Mouse (Mus musculus) liver, embryonic 15.5 days (tissue): ENCODE results near the gene Vps45. TPM values are rescaled to one million over a fixed set of nuclear protein-coding genes. Genes with fewer than 3 reads are reported as not detected.
"Not testable (repeated sequence)": the region's sequence is repeated elsewhere in the genome, so short reads cannot be mapped to it uniquely, and the experiment has no call there.

Source experiments
- ATAC-seq: fragments of 200-750 bp; cut with Nextera tagmentation; 2 replicates; pipeline ENCODE4 v1.8.0; 2017; ENCODE audit warnings: moderate number of reproducible peaks, mild to moderate bottlenecking, moderate library complexity; ENCODE audit not compliant: insufficient read depth
- H3K27ac ChIP-seq: fragments of 300-500 bp; sonication (generic); replicated peaks from 2 replicates; pipeline ENCODE4 v1.5.1; 2015; ENCODE audit warnings: mild to moderate bottlenecking, inconsistent platforms
- H3K27me3 ChIP-seq: fragments of 300-500 bp; sonication (generic); 2 replicates; pipeline ENCODE4 v1.6.1; 2015; ENCODE audit warnings: mild to moderate bottlenecking, inconsistent platforms
- H3K36me3 ChIP-seq: fragments of 300-500 bp; sonication (generic); replicated peaks from 2 replicates; pipeline ENCODE4 v1.6.1; 2015; ENCODE audit warnings: moderate library complexity, mild to moderate bottlenecking, inconsistent platforms
- H3K4me1 ChIP-seq: fragments of 300-500 bp; sonication (generic); replicated peaks from 2 replicates; pipeline ENCODE4 v1.6.1; 2015; ENCODE audit warnings: inconsistent platforms
- H3K4me2 ChIP-seq: fragments of 300-500 bp; sonication (generic); 2 replicates; pipeline ENCODE4 v1.6.1; 2015; ENCODE audit warnings: moderate library complexity, mild to moderate bottlenecking, inconsistent platforms
- H3K4me3 ChIP-seq: fragments of 300-500 bp; sonication (generic); replicated peaks from 2 replicates; pipeline ENCODE4 v1.5.1; 2015; ENCODE audit warnings: mild to moderate bottlenecking, inconsistent platforms
- H3K9ac ChIP-seq: fragments of 300-500 bp; sonication (generic); 2 replicates; pipeline ENCODE4 v1.6.1; 2015; ENCODE audit warnings: moderate library complexity, mild to moderate bottlenecking, inconsistent platforms
- H3K9me3 ChIP-seq: fragments of 300-500 bp; sonication (generic); replicated peaks from 2 replicates; pipeline ENCODE4 v1.6.1; 2016; ENCODE audit warnings: inconsistent platforms
- WGBS: fragments of 180-500 bp; shearing (Covaris S2); methylation state at CpG from one replicate; pipeline ENCODE4 v1.1.7; 2015; ENCODE audit warnings: mixed read lengths; ENCODE audit not compliant: insufficient replicate concordance; 5-methylcytosine and 5-hydroxymethylcytosine counted together
- polyA plus RNA-seq: library from polyadenylated mRNA; unstranded; fragments of >200 nt; fragmentation: Nextera tagmentation; extraction: Ambion mirVana; gene quantifications from 2 replicates; pipeline ENCODE4 v1.2.1, GENCODE M21; 2015

Gene Vps45
- polyA plus RNA-seq, 1 experiment from 2014 or later, result 14.1 TPM

GRCm38 (mm10) chr3:95953522-95953921 lies 104.7 kb downstream of the Vps45 start:
- ATAC-seq, result no peak
- H3K27ac ChIP-seq, result no peak overlapping the region
- no peak overlapping the region for H3K4me3 ChIP-seq
- 0 out of 2 replicates have a peak, but pooled peaks cover 3% of the 10 kb centered on the region for H3K36me3 ChIP-seq
- no peak overlapping the region for H3K4me2 ChIP-seq
- no peaks in the 10 kb centered on the region for H3K27me3 ChIP-seq
- H3K9me3 ChIP-seq, result no peaks in the 10 kb centered on the region
- H3K4me1 ChIP-seq, result peaks cover 56% of the 10 kb centered on the region
- no peak overlapping the region for H3K9ac ChIP-seq
- WGBS, result 60% methylated on average over 3 of the region's 3 CpGs

- Histone ChIP-seq H3K27me3 (no peaks in the 10 kb centered on the region), H3K4me1 (peaks cover 57% of the 10 kb centered on the region), H3K4me2 (no peak overlapping the region), H3K27ac (no peak overlapping the region), H3K4me3 (no peak overlapping the region), H3K9me3 (no peaks in the 10 kb centered on the region), H3K36me3 (0 out of 2 replicates have a peak, but pooled peaks cover 7% of the 10 kb centered on the region), H3K9ac (no peak overlapping the region)
- no peak for ATAC-seq
Observed at GRCm38 (mm10) chr3:95953023-95953422, 105.2 kb downstream of the Vps45 start.

GRCm38 (mm10) chr3:95951566-95951965 lies 106.7 kb downstream of the Vps45 start:
- H3K27me3 ChIP-seq, H3K9me3 ChIP-seq, ATAC-seq: not testable (repeated sequence)
- Histone ChIP-seq H3K4me3 (peak overlapping the region; percentile 77), H3K4me1 (peaks cover 47% of the 10 kb centered on the region), H3K36me3 (peaks cover 20% of the 10 kb centered on the region), H3K4me2 (peak overlapping the region; percentile 87), H3K27ac (peak overlapping the region; percentile 92), H3K9ac (peak overlapping the region; percentile 67)
- 56% methylated on average over 12 of the region's 12 CpGs for WGBS

- H3K4me2 ChIP-seq, result peak overlapping the region; percentile 87
- H3K27ac ChIP-seq, result peak overlapping the region; percentile 92
- H3K9me3 ChIP-seq, result no peaks in the 10 kb centered on the region
- peaks cover 26% of the 10 kb centered on the region for H3K36me3 ChIP-seq
- WGBS, result 1% methylated on average over 49 of the region's 49 CpGs
- peak overlapping the region; percentile 77 for H3K4me3 ChIP-seq
- no peaks in the 10 kb centered on the region for H3K27me3 ChIP-seq
- peaks cover 41% of the 10 kb centered on the region for H3K4me1 ChIP-seq
- peak; percentile 92 for ATAC-seq
- peak overlapping the region; percentile 67 for H3K9ac ChIP-seq
Observed at GRCm38 (mm10) chr3:95950763-95951551, 107.3 kb downstream of the Vps45 start.

Other genes with a start within 250 kb of the Vps45 start
- 6.5 and 6.8 TPM in 2 replicates for gene Rprd2, start 239.6 kb downstream of the Vps45 start, polyA plus RNA-seq
- gene Prpf3, start 202.6 kb downstream of the Vps45 start, polyA plus RNA-seq, result 22.7 and 23.9 TPM in 2 replicates
- gene Mrps21, start 186.9 kb downstream of the Vps45 start, polyA plus RNA-seq, result 141 and 166 TPM in 2 replicates
- gene Ciart, start 176.2 kb downstream of the Vps45 start, polyA plus RNA-seq, result 1.2 and 1.4 TPM in 2 replicates
- 6.6 and 7.0 TPM in 2 replicates for gene BC028528, start 166.5 kb downstream of the Vps45 start, polyA plus RNA-seq
- gene Aph1a, start 164.5 kb downstream of the Vps45 start, polyA plus RNA-seq, result 11.8 and 13.3 TPM in 2 replicates
- gene Car14, start 153.8 kb downstream of the Vps45 start, polyA plus RNA-seq, result 11.8 and 15.6 TPM in 2 replicates
- 117 and 129 TPM in 2 replicates for gene Anp32e, start 129.2 kb downstream of the Vps45 start, polyA plus RNA-seq
- gene Plekho1, start 62.5 kb downstream of the Vps45 start, polyA plus RNA-seq, result 5.9 and 6.6 TPM in 2 replicates
- 10.3 and 12.0 TPM in 2 replicates for gene Otud7b, start 46.1 kb upstream of the Vps45 start, polyA plus RNA-seq
- 2.3 and 3.7 TPM in 2 replicates for gene Mtmr11, start 103.5 kb upstream of the Vps45 start, polyA plus RNA-seq
- gene Sf3b4, start 113.9 kb upstream of the Vps45 start, polyA plus RNA-seq, result 73.7 and 76.6 TPM in 2 replicates
- 0.23 and 0.26 TPM in 2 replicates for gene Sv2a, start 122.7 kb upstream of the Vps45 start, polyA plus RNA-seq
- gene Bola1, start 161.2 kb upstream of the Vps45 start, polyA plus RNA-seq, result 32.1 and 34.6 TPM in 2 replicates
- gene Hist2h2ab, start 161.4 kb upstream of the Vps45 start, polyA plus RNA-seq, result 0.40 and 0.58 TPM in 2 replicates
- 16.1 and 18.0 TPM in 2 replicates for gene Hist2h2ac, start 162.4 kb upstream of the Vps45 start, polyA plus RNA-seq
- 6.5 and 7.7 TPM in 2 replicates for gene Hist2h2be, start 162.7 kb upstream of the Vps45 start, polyA plus RNA-seq
- 10.8 and 13.6 TPM in 2 replicates for gene Hist2h3c2, start 180.7 kb upstream of the Vps45 start, polyA plus RNA-seq
- 54.8 and 64.9 TPM in 2 replicates for gene Hist2h2aa2, start 181.8 kb upstream of the Vps45 start, polyA plus RNA-seq
- 31.3 and 45.2 TPM in 2 replicates for gene Hist2h2aa1, start 187.0 kb upstream of the Vps45 start, polyA plus RNA-seq
- 2.5 and 3.2 TPM in 2 replicates for gene Hist2h3c1, start 188.2 kb upstream of the Vps45 start, polyA plus RNA-seq
- gene Hist2h4, start 204.8 kb upstream of the Vps45 start, polyA plus RNA-seq, result 29.3 and 32.9 TPM in 2 replicates
- gene Hist2h3b, start 210.2 kb upstream of the Vps45 start, polyA plus RNA-seq, result 78.7 and 99.7 TPM in 2 replicates
- gene Hist2h2bb, start 211.3 kb upstream of the Vps45 start, polyA plus RNA-seq, result 19.4 and 24.6 TPM in 2 replicates
- 4.4 and 4.7 TPM in 2 replicates for gene Fcgr1, start 235.5 kb upstream of the Vps45 start, polyA plus RNA-seq